Mouse (Mus musculus) MEL (cell line): ENCODE results near the gene Upk2. TPM values are rescaled to one million over a fixed set of nuclear protein-coding genes. Genes with fewer than 3 reads are reported as not detected.
A peak's percentile ranks its signal among the peaks of the same experiment; 100 is the strongest.
"Not testable (repeated sequence)": the region's sequence is repeated elsewhere in the genome, so short reads cannot be mapped to it uniquely, and the experiment has no call there.

Source experiments
- DNase-seq: peaks from one replicate; pipeline ENCODE4 v3.0.0; 2011; ENCODE audit warnings: low read depth, low spot score
- H3K27ac ChIP-seq: 2 replicates; pipeline ENCODE4 v1.5.1; 2012; ENCODE audit warnings: low read depth, mild to moderate bottlenecking, control low read depth, low read length, moderate library complexity; ENCODE audit not compliant: control insufficient read depth
- H3K27me3 ChIP-seq, 2 experiments: fragments of 150-350 bp in 1 of 2; sonication (generic) in 1 of 2; 2 replicates each; pipeline ENCODE4 v1.6.1; 2012; ENCODE audit warnings: low read length in 2 of 2, mild to moderate bottlenecking in 2 of 2, improper control_type of control experiment in 1 of 2, moderate library complexity in 1 of 2; ENCODE audit not compliant: insufficient read depth in 2 of 2, control insufficient read depth in 1 of 2
- H3K36me3 ChIP-seq, 2 experiments: 2 replicates each; pipeline ENCODE4 v1.6.1; 2012 to 2014; ENCODE audit warnings: low read length in 2 of 2, improper control_type of control experiment in 1 of 2, inconsistent platforms in 1 of 2, mild to moderate bottlenecking in 1 of 2; ENCODE audit not compliant: insufficient read depth in 2 of 2, control insufficient read depth in 1 of 2
- H3K4me1 ChIP-seq, 2 experiments: fragments of 150-350 bp in 1 of 2; sonication (generic) in 1 of 2; 2 replicates each; pipeline ENCODE4 v1.6.1; 2012; ENCODE audit warnings: low read length in 2 of 2, improper control_type of control experiment in 1 of 2, mild to moderate bottlenecking in 1 of 2; ENCODE audit not compliant: insufficient read depth in 2 of 2, control insufficient read depth in 1 of 2
- H3K4me3 ChIP-seq, 2 experiments: fragments of 150-350 bp in 1 of 2; sonication (generic) in 1 of 2; 2 replicates each; pipeline ENCODE4 v1.5.1; 2012; ENCODE audit warnings: low read depth in 2 of 2, low read length in 2 of 2, mild to moderate bottlenecking in 2 of 2, moderate library complexity in 2 of 2, control low read depth in 1 of 2, improper control_type of control experiment in 1 of 2; ENCODE audit not compliant: control insufficient read depth in 1 of 2, insufficient read depth in 1 of 2
- H3K79me2 ChIP-seq: 2 replicates; pipeline ENCODE4 v1.6.1; 2012; ENCODE audit warnings: mild to moderate bottlenecking, low read length, moderate library complexity; ENCODE audit not compliant: control insufficient read depth, poor library complexity, insufficient read depth
- H3K9ac ChIP-seq: 2 replicates; pipeline ENCODE4 v1.6.1; 2012; ENCODE audit warnings: low read depth, mild to moderate bottlenecking, control low read depth, low read length, moderate library complexity; ENCODE audit not compliant: control insufficient read depth, poor library complexity, severe bottlenecking
- H3K9me3 ChIP-seq: fragments of 150-350 bp; sonication (generic); replicated peaks from 2 replicates; pipeline ENCODE4 v1.6.1; 2012; ENCODE audit warnings: mild to moderate bottlenecking, low read length, improper control_type of control experiment, moderate library complexity; ENCODE audit not compliant: insufficient read depth
- BHLHE40 ChIP-seq: IDR thresholded peaks from 2 replicates; pipeline ENCODE4 v1.6.1; 2012; ENCODE audit warnings: low read depth, mild to moderate bottlenecking, inconsistent platforms, low read length, improper control_type of control experiment, borderline replicate concordance
- CHD2 ChIP-seq: IDR thresholded peaks from 2 replicates; pipeline ENCODE4 v1.6.1; 2011; ENCODE audit warnings: low read length, improper control_type of control experiment
- ELF1 ChIP-seq: IDR thresholded peaks from 2 replicates; pipeline ENCODE4 v1.6.1; 2014; ENCODE audit warnings: low read depth, mild to moderate bottlenecking, inconsistent platforms, low read length, improper control_type of control experiment, moderate library complexity
- EP300 ChIP-seq, 2 experiments: IDR thresholded peaks; 2 replicates each; pipeline ENCODE4 v1.6.1; 2011; ENCODE audit warnings: improper control_type of control experiment in 2 of 2, low read length in 2 of 2, low read depth in 1 of 2, mild to moderate bottlenecking in 1 of 2
- HCFC1 ChIP-seq: IDR thresholded peaks from 2 replicates; pipeline ENCODE4 v1.6.1; 2012; ENCODE audit warnings: low read depth, mild to moderate bottlenecking, inconsistent platforms, low read length, improper control_type of control experiment, moderate library complexity
- KAT2A ChIP-seq: conservative IDR thresholded peaks from 2 replicates; pipeline ENCODE4 v1.6.1; 2012; ENCODE audit warnings: low read depth, low read length, improper control_type of control experiment, inconsistent platforms
- MAX ChIP-seq: IDR thresholded peaks from 2 replicates; pipeline ENCODE4 v1.6.1; 2011; ENCODE audit warnings: low read length, improper control_type of control experiment
- MAZ ChIP-seq: IDR thresholded peaks from 2 replicates; pipeline ENCODE4 v1.6.1; 2012; ENCODE audit warnings: low read depth, mild to moderate bottlenecking, inconsistent platforms, low read length, improper control_type of control experiment
- MEF2A ChIP-seq: IDR thresholded peaks from 2 replicates; pipeline ENCODE4 v1.6.1; 2014; ENCODE audit warnings: low read depth, mild to moderate bottlenecking, inconsistent platforms, low read length, improper control_type of control experiment; ENCODE audit not compliant: poor library complexity, insufficient replicate concordance, severe bottlenecking; ENCODE audit errors: extremely low read depth
- MXI1 ChIP-seq: IDR thresholded peaks from 2 replicates; pipeline ENCODE4 v1.6.1; 2011; ENCODE audit warnings: mild to moderate bottlenecking, low read depth, low read length, improper control_type of control experiment
- MYB ChIP-seq: IDR thresholded peaks from 2 replicates; pipeline ENCODE4 v1.6.1; 2011; ENCODE audit warnings: mild to moderate bottlenecking, low read depth, low read length, improper control_type of control experiment
- MYC ChIP-seq: IDR thresholded peaks from 2 replicates; pipeline ENCODE4 v1.6.1; 2011; ENCODE audit warnings: low read depth, mild to moderate bottlenecking, low read length, improper control_type of control experiment, moderate library complexity
- NRF1 ChIP-seq: IDR thresholded peaks from 2 replicates; pipeline ENCODE4 v1.6.1; 2014; ENCODE audit warnings: low read depth, mild to moderate bottlenecking, inconsistent platforms, low read length, improper control_type of control experiment, moderate library complexity; ENCODE audit not compliant: poor library complexity, insufficient read depth, severe bottlenecking
- POLR2A ChIP-seq, 2 experiments: IDR thresholded peaks; 2 replicates each; pipeline ENCODE4 v1.6.1; 2011 to 2012; ENCODE audit warnings: low read length in 2 of 2, mild to moderate bottlenecking in 2 of 2, control low read depth in 1 of 2, improper control_type of control experiment in 1 of 2, low read depth in 1 of 2, moderate library complexity in 1 of 2; ENCODE audit not compliant: control insufficient read depth in 1 of 2, insufficient read depth in 1 of 2, poor library complexity in 1 of 2
- RAD21 ChIP-seq: IDR thresholded peaks from 2 replicates; pipeline ENCODE4 v1.6.1; 2011; ENCODE audit warnings: mild to moderate bottlenecking, low read depth, low read length, improper control_type of control experiment
- RCOR1 ChIP-seq: IDR thresholded peaks from 2 replicates; pipeline ENCODE4 v1.6.1; 2012; ENCODE audit warnings: low read depth, mild to moderate bottlenecking, inconsistent platforms, low read length, improper control_type of control experiment
- SIN3A ChIP-seq: IDR thresholded peaks from 2 replicates; pipeline ENCODE4 v1.6.1; 2012; ENCODE audit warnings: low read length, improper control_type of control experiment, inconsistent platforms
- SMC3 ChIP-seq: IDR thresholded peaks from 2 replicates; pipeline ENCODE4 v1.6.1; 2011; ENCODE audit warnings: low read depth, low read length, improper control_type of control experiment
- TBP ChIP-seq: IDR thresholded peaks from 2 replicates; pipeline ENCODE4 v1.8.0; 2011; ENCODE audit warnings: low read depth, low read length, improper control_type of control experiment
- USF1 ChIP-seq: IDR thresholded peaks from 2 replicates; pipeline ENCODE4 v1.6.1; 2014; ENCODE audit warnings: low read depth, mild to moderate bottlenecking, inconsistent platforms, low read length, improper control_type of control experiment, moderate library complexity
- ZC3H11A ChIP-seq: IDR thresholded peaks from 2 replicates; pipeline ENCODE4 v1.6.1; 2012; ENCODE audit warnings: low read depth, mild to moderate bottlenecking, inconsistent platforms, low read length, improper control_type of control experiment
- ZKSCAN1 ChIP-seq: IDR thresholded peaks from 2 replicates; pipeline ENCODE4 v1.6.1; 2012; ENCODE audit warnings: low read depth, mild to moderate bottlenecking, inconsistent platforms, low read length, improper control_type of control experiment, moderate library complexity
- ZMIZ1 ChIP-seq: IDR thresholded peaks from 2 replicates; pipeline ENCODE4 v1.6.1; 2012; ENCODE audit warnings: low read depth, mild to moderate bottlenecking, inconsistent platforms, low read length, improper control_type of control experiment, moderate library complexity
- polyA plus RNA-seq, 2 experiments: library from polyadenylated mRNA; stranded (reverse) in 1 of 2; unstranded in 1 of 2; fragments of >175 nt in 1 of 2; fragments of >200 nt in 1 of 2; gene quantifications; 2 replicates each; pipeline versions ENCODE4 v1.2.1 to v1.2.4; 2012; ENCODE audit warnings: low replicate concordance in 2 of 2, low read depth in 1 of 2; ENCODE audit not compliant: insufficient read length in 2 of 2, insufficient read depth in 1 of 2, missing spikeins in 1 of 2
- total RNA-seq: library from RNA; depleted of rRNA; stranded (reverse); fragments of 300-350 nt; gene quantifications from 2 replicates; pipeline ENCODE4 v1.2.3, GENCODE M21; 2012

Upk2 gene
- total and polyA plus RNA-seq, 3 experiments: not detected

GRCm38 (mm10) chr9:44408693-44409092 is 46.1 kb downstream of the Upk2 start:
- H3K79me2 ChIP-seq: peaks cover 29% of the 10 kb centered on the region
- H3K27ac ChIP-seq: peak overlapping the region; percentile 97
- H3K27me3 ChIP-seq, H3K9me3 ChIP-seq, DNase-seq: not testable (repeated sequence)
- H3K4me3 ChIP-seq: peak overlapping the region; percentile 90 to 92
- peak overlapping the region; percentile 95 for H3K9ac ChIP-seq
- TF ChIP-seq SIN3A: 0 out of 2 replicates have a peak, but pooled peaks have one; percentile 34
- TF ChIP-seq, all 39 proteins: peak for 1; not testable (repeated sequence) for 38
- H3K36me3 ChIP-seq: peaks cover 8 to 46% of the 10 kb centered on the region in 2 experiments
- peaks cover 0 to 37% of the 10 kb centered on the region in 2 experiments; a peak in 2 of 4 replicates for H3K4me1 ChIP-seq

GRCm38 (mm10) chr9:44407752-44408097 is 47.1 kb downstream of the Upk2 start:
- Histone ChIP-seq H3K9me3 (no peaks in the 10 kb centered on the region), H3K79me2 (peaks cover 29% of the 10 kb centered on the region), H3K27me3 (no peaks in the 10 kb centered on the region), H3K4me3 (peak overlapping the region; percentile 90 to 92), H3K4me1 (peaks cover 0 to 33% of the 10 kb centered on the region in 2 experiments; a peak in 2 of 4 replicates), H3K9ac (peak overlapping the region; percentile 95), H3K36me3 (peaks cover 13 to 44% of the 10 kb centered on the region in 2 experiments), H3K27ac (peak overlapping the region; percentile 97)
- TF ChIP-seq POLR2A (IDR thresholded peaks at IDR 0.05; ENCODE audit: control insufficient read depth in 1 of 2, insufficient read depth in 1 of 2, low read depth in 1 of 2, low read length in 2 of 2, poor library complexity in 1 of 2): 0 out of 4 replicates have a peak, but pooled peaks of 1 of the 2 experiments have one; percentile 3
- 0 out of 2 replicates have a peak, but pooled peaks have one; percentile 7 for TF ChIP-seq USF1
- TF ChIP-seq ZC3H11A: no peak
- TF ChIP-seq MEF2A: peak; percentile 5; the same call in 1 of the 2 replicates
- no peak for TF ChIP-seq SMC3
- TF ChIP-seq MAZ: no peak
- no peak for TF ChIP-seq RCOR1
- peak; percentile 1; the same call in 1 of the 2 replicates for TF ChIP-seq TBP
- peak; percentile 78; the same call in 1 of the 2 replicates for TF ChIP-seq MYC
- TF ChIP-seq MAX: peak; percentile 89; the same call in 1 of the 2 replicates
- no peak for DNase-seq

GRCm38 (mm10) chr9:44406906-44407751 is 47.6 kb downstream of the Upk2 start, which contains the start of the genes Rps25 and Trappc4:
Gene Rps25 (plus strand): TSS chr9:44407139.
Gene Trappc4 (minus strand): TSS chr9:44407600.
- Histone ChIP-seq H3K4me1 (peaks cover 0 to 29% of the 10 kb centered on the region in 2 experiments; a peak in 2 of 4 replicates), H3K79me2 (peaks cover 29% of the 10 kb centered on the region), H3K9me3 (no peaks in the 10 kb centered on the region), H3K27me3 (no peaks in the 10 kb centered on the region), H3K27ac (peak within 1 kb of the TSS; percentile 97), H3K36me3 (peaks cover 13 to 39% of the 10 kb centered on the region in 2 experiments), H3K9ac (peak within 1 kb of the TSS; percentile 95), H3K4me3 (peak within 1 kb of the TSS; percentile 90 to 92)
- DNase-seq: peak; percentile 95
- TF ChIP-seq RCOR1 (no peak), SIN3A (peak; percentile 32; the same call in 1 of the 2 replicates), RAD21 (no peak), ZMIZ1 (peak; percentile 53), KAT2A (peak; percentile 85), EP300 (IDR thresholded peaks at IDR 0.05; ENCODE audit: low read depth in 1 of 2, low read length in 2 of 2) (0 out of 4 replicates have a peak, but pooled peaks of 1 of the 2 experiments have one; percentile 2), MAZ (peak; percentile 43; the same call in 1 of the 2 replicates), HCFC1 (peak; percentile 90), MXI1 (peak; percentile 54), BHLHE40 (no peak), ELF1 (peak; percentile 77), MYB (no peak), CHD2 (peak; percentile 52), NRF1 (peak; percentile 80), MAX (peak; percentile 73), ZKSCAN1 (no peak)
